Mouse (Mus musculus) erythroblast, embryonic 14.5 days (primary cell): ENCODE results near the gene Tenm2.

Experiments
- GATA1 ChIP-seq: IDR thresholded peaks from 2 replicates; pipeline ENCODE4 v1.6.1; 2012; ENCODE audit warnings: low read length, inconsistent platforms, mixed read lengths
- TAL1 ChIP-seq: IDR thresholded peaks from 3 replicates; pipeline ENCODE4 v1.6.1; 2012; ENCODE audit warnings: low read length, inconsistent platforms, mixed read lengths

GRCm38 (mm10) chr11:36484466-36485069 is 751.2 kb downstream of the Tenm2 start:
- TF ChIP-seq TAL1 (no peak), GATA1 (no peak)
